Mouse (Mus musculus) ES-Bruce4 (cell line): Measurements from ENCODE around the gene Usf2.

Experiments used
- CTCF ChIP-seq: IDR thresholded peaks from one replicate; pipeline ENCODE4 v1.8.1; 2011; ENCODE audit warnings: low read depth, low read length
- EP300 ChIP-seq: IDR thresholded peaks from 2 replicates; pipeline ENCODE4 v1.6.1; 2011; ENCODE audit warnings: low read depth, low read length; ENCODE audit not compliant: insufficient read depth

- TF ChIP-seq EP300, result no peak
- no peak for TF ChIP-seq CTCF
Observed at GRCm38 (mm10) chr7:30914732-30915131, 41.9 kb downstream of the Usf2 start, which contains the start of gene Mag.
